Mouse (Mus musculus) frontal cortex, adult 2 months (tissue): ENCODE measurements at regions not wholly inside any gene's neighbourhood (a gene's known extent, or its start where the extent isn't known, plus 50 kb on each side); places are given as distances from the start of the nearest gene placed in this dataset.
"Not testable (repeated sequence)": the region's sequence is repeated elsewhere in the genome, so short reads cannot be mapped to it uniquely, and the experiment has no call there.

Experiments
- DNase-seq, 2 experiments: peaks; one replicate each; pipeline ENCODE4 v3.0.0; 2022; ENCODE audit warnings: low spot score in 1 of 2; ENCODE audit errors: extremely low spot score in 1 of 2

- DNase-seq, result peak in 1 of 2 experiments; percentile 8
Observed at GRCm38 (mm10) chr2:8877855-8878254, 1003.2 kb upstream of the 4930412O13Rik start.

- peak in 1 of 2 experiments; percentile 38 for DNase-seq
Observed at GRCm38 (mm10) chr2:8912417-8912816, 968.6 kb upstream of the 4930412O13Rik start.

DNA sequence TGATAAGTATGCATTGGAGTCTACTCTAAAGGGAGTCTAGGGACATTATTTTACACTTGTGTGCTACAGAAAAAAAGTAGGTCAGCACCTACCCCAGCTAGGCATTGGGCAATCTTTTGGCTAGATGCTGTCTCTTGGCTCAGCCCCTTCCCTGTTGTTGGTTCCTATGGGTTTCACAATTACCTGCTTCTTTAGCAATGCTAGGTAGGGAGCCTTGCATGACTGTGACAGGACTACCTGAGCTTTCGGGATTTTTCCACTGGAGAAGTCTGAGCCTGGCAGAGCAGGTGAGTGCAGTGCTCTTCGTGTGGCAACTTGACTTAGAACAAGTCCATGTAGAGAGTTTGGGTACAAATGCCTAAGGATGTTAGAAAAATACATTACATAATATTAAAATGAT, 956.2 kb upstream of the 4930412O13Rik start:
- no peak for DNase-seq

DNA sequence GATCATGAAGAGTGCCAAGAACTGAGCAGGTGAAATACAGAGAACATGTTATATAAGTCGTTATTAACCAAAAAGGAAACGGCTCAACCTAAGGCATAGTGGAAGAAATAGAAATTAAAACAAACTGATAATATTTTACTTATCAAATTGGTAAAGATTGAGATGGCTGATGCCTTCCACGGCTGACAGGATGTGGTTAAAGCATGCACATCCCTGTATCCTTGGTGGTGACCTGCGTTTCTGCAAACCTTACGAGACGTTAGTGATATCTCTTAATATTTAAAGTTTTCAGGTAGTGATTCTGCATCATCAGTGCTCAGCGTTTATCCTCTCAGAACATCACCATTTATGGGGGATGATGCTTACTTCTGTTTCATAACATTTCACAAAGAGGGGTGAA, 939.5 kb upstream of the 4930412O13Rik start:
- DNase-seq, result no peak

DNA sequence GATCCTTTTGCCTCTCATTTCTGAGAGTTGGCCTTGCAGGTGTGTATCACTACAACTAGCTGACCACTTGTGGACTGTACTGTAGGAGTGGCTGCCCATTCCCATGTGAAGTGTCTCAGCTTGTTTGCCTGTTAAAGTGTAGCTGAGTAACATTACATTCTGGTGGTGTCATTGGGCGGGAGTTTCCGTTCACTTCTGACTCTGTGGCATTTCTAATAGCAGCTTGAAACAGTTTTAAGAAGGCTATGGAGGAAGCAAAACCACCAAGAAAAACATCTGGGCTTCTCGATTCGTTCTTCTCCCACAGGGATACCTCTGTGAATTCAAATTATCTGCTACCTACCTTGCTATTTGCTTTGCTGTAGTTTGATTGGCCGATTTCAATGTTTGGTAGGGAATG, 922.1 kb upstream of the 4930412O13Rik start:
- DNase-seq, result no peak

GRCm38 (mm10) chr2:8964952-8965668, 915.9 kb upstream of the 4930412O13Rik start:
- no peak for DNase-seq

GRCm38 (mm10) chr2:8975635-8976034, 905.4 kb upstream of the 4930412O13Rik start:
- DNase-seq, result no peak

DNA sequence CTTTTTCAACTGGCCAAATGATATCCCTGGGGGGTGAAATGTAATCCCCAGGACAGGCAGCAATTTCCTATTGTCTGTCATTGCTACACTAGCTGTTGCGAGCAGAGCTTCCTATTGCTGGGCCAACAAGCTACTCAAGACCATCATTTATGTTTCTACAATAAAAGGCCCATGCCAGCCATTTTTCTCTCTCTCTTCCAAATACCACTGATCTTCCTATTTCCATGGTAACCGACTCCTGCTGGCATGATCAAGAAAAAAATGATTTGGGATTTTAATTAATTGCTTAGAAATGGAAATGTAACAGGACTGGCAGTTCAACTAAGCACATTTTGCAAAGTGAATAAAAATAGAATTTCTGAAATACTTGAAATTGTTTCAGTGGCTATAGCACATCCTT, 868.7 kb upstream of the 4930412O13Rik start:
- peak in 1 of 2 experiments; percentile 1 for DNase-seq

DNA sequence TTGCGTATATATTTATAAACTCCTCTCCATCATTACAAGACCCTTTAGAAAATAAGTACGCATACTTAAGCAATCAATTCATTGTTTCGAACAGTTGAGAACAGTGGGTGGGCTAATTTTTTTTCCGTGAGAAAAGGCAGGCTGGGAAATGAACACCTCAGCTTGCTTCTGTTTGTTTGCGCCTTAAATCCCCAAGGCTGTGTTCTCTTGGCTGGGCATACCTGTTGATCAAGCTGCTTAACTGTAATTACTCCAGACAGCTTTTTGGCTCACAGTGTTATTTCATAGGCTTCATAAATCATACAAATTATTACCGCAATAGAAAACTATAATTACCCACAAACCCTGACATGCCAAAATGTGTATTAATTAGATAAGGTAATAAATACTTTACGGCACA, 848.0 kb upstream of the 4930412O13Rik start:
- no peak for DNase-seq

- DNase-seq, result not testable (repeated sequence)
Observed at GRCm38 (mm10) chr2:9042355-9042754, 838.7 kb upstream of the 4930412O13Rik start.

- no peak for DNase-seq
Observed at GRCm38 (mm10) chr2:9047980-9048379, 833.1 kb upstream of the 4930412O13Rik start.

DNA sequence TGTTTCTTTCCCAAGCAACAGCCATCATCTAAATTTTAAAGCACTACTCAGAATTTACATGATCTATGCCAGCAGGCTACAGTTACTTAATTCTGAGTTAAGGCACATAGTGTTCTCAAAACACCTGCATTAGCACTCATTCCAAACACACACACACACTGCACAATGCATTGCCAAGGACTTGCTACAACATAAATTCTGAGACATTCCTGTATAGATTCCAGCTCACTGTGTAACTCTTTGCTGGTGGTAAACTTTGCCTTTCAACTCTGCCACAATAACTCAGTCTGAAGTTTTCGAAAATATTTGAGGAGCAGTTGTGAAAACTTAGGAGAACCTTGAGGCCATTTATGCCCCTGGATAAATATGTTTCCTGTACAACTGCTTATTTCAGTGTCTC, 807.2 kb upstream of the 4930412O13Rik start:
- DNase-seq, result no peak

GRCm38 (mm10) chr2:9078158-9078557, 802.9 kb upstream of the 4930412O13Rik start:
- DNase-seq, result peak in 1 of 2 experiments; percentile 7

GRCm38 (mm10) chr2:9081746-9082145, 799.3 kb upstream of the 4930412O13Rik start:
- no peak for DNase-seq

GRCm38 (mm10) chr2:9095317-9095716, 785.7 kb upstream of the 4930412O13Rik start:
- DNase-seq, result no peak

GRCm38 (mm10) chr2:9116697-9117096, 764.4 kb upstream of the 4930412O13Rik start:
- DNase-seq, result no peak

DNA sequence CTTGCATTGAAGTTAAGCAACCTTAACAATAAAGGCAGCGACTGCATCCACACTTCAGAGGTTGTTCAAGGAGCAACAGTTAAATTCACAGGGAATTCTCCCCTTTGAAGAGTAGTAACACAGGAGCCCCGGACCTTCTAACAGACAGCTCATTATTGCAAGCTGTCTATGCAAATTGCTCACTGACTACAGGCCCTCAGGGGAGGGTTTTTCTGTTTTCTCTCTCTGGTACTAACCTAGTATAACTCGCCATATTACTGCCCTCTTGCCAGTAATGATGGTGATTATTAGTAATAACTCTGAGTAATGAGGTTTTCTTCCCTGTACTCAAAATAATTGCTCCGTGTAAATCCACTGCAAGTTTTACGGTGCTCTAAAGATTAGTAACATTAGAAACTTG, 763.5 kb upstream of the 4930412O13Rik start:
- no peak for DNase-seq

GRCm38 (mm10) chr2:9136963-9137362, 744.1 kb upstream of the 4930412O13Rik start:
- no peak for DNase-seq

- peak in 1 of 2 experiments; percentile 15 for DNase-seq
Observed at GRCm38 (mm10) chr2:9141411-9141810, 739.6 kb upstream of the 4930412O13Rik start.

- no peak for DNase-seq
Observed at GRCm38 (mm10) chr2:9155604-9156003, 725.4 kb upstream of the 4930412O13Rik start.

DNA sequence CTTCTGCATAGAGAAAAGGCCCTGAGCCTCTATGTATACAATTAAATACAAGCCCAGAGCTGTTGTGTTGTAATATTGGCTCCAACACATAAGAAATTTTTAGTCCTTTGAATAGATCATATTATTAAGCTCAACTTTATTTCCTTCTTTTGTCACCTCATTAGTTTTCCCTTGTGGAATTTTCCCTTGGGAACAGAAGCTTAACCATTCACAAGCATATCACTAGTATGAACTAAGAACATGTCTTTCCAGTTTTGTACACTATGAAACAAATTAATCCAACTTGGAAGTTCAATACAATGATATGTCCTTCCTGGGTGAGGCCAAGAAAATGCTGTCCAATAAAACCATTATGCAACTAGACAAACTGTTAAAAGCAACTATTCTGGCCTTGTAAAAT, 720.9 kb upstream of the 4930412O13Rik start:
- no peak for DNase-seq

- DNase-seq, result no peak
Observed at GRCm38 (mm10) chr2:9163819-9164560, 717.1 kb upstream of the 4930412O13Rik start.
